Mouse (Mus musculus) olfactory bulb, adult 2 months (tissue): ENCODE measurements around the gene Ppp1r9a.

ENCODE experiments used
- CTCF ChIP-seq: fragments of 200-500 bp; IDR thresholded peaks from 2 replicates; pipeline ENCODE4 v1.5.1; 2012; ENCODE audit warnings: low read depth, mild to moderate bottlenecking, low read length, moderate library complexity; ENCODE audit not compliant: insufficient read depth
- POLR2A ChIP-seq: fragments of 200-500 bp; IDR thresholded peaks from 2 replicates; pipeline ENCODE4 v1.6.1; 2012; ENCODE audit warnings: mild to moderate bottlenecking, low read depth, low read length, moderate library complexity; ENCODE audit not compliant: insufficient read depth

- TF ChIP-seq CTCF = no peak
- TF ChIP-seq POLR2A = no peak
Measured at GRCm38 (mm10) chr6:5005491-5006275, 103.0 kb downstream of the Ppp1r9a start.
